Mouse (Mus musculus): Measurements from ENCODE around the gene Nemf. TPM values are rescaled to one million over a fixed set of nuclear protein-coding genes. Genes with fewer than 3 reads are reported as not detected.
"Not testable (repeated sequence)": the region's sequence is repeated elsewhere in the genome, so short reads cannot be mapped to it uniquely, and the experiment has no call there.

The Nemf gene
- total RNA-seq (2021): 39.1 and 45.4 TPM in 2 replicates
- long read RNA-seq, experiment 1, full-length matches to known transcripts: 24 of 37 reads
- long read RNA-seq, experiment 1, partial matches to known transcripts: 6 of 37 reads
- long read RNA-seq, experiment 1, other reads (novel, unspliced or antisense): 7 of 37 reads
- long read RNA-seq, experiment 2, full-length matches to known transcripts: 19 of 26 reads
- long read RNA-seq, experiment 2, partial matches to known transcripts: 0 of 26 reads
- long read RNA-seq, experiment 2, other reads (novel, unspliced or antisense): 7 of 26 reads

- peak; percentile 91 for DNase-seq
These were observed at the start of gene Nemf for GRCm38 (mm10) chr12:69356546-69357299. Gene Nemf (minus strand): TSS chr12:69357165.

GRCm38 (mm10) chr12:69402594-69403167, 45.7 kb upstream of the Nemf start:
- DNase-seq: no peak

DNA sequence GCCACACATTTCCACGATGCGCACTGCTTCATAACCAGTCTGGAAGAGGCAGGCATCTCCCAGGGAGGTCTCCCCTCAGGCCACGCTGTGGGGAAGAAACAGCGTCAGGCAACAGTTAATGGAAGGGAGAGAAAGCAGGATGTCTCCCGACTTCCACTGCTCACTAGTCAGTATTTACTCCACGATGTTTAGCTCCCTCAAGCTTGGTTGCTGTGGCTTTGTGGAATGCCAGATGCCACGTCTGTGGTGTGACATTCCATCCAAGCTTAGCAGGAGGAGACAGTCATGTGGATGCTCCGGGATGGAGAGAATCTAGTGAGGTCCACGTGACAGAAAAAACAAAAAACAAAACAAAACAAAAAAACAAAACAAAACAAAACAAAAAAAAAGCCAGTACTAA, 45.1 kb upstream of the Nemf start:
- no peak for DNase-seq

DNA sequence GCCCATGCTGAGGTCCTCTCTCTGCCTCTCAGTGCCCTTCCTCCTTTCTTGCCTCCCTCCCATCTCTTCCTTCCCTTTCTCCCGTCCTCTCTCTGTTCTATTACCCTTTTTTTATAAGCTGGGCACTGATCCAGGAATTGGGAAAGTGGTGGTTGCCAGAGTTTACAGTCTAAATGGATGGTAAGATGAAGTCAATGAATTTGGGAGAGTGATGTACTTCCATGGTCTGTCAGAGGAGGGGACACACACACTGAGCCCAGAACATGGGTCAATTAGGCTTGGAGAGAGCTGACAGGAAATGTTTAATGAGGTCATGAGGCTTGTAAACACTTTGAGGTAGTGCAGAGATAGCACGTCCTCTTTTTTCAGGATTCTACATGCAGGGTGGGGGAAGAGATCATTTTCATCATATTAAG, 43.9 kb upstream of the Nemf start:
- DNase-seq: no peak

DNA sequence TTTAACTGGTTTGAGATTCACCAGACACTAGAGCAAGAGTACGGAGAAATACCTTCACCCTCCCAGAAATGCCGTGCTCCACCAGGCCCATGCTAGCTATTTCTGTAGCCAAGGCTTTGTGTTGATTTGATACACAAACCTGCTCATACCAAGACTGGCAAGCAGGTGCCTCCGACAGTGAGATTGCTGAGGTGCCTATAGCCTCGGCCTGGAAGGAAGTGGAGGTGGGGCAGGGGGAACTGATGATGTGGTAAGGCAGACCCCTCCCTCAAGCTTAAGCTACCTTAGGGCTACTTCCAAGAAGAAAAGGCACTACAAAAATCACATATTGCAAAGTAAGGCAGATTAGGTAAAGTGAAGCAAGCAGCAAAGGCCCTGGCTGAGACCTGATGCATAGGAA, 43.4 kb upstream of the Nemf start:
- no peak for DNase-seq

DNA sequence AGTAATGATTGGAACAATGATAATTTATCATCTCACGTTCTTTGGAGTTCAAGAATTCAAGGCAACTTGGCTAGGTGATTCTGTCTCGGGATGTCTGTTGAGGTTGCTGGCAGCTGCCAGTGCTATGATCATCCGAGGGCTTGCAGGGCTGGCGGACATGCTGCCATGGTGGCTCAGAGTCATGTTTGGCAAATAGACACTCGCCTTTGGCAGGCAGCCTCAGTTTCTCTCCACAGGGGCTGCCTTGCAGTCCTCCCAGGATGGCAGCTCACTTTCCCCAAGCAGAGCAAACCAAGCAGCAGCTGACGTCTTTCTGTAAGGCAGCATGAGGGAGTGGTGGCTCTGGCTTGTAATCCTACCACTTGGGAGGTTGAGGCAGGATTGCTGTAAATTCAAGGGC, 37.5 kb upstream of the Nemf start:
- no peak for DNase-seq

DNA sequence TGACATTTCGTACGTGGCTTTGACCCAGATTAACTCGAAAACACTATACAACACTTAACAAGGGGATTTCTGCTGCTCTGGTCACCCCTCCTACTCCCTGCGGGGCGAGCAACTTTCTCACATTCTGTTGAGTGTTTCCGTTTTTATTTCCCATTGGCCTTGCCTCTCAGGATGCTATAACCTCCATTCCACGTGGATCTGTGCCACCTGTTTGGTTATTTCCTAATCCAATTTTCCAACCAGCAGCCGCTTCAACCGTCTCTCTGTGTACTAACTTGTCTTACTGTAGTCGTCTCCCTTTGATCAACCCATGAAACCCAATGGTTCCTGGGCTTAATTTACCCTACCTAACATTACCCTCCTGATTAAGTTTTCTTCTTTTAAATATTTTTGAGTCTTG, 36.1 kb upstream of the Nemf start:
- DNase-seq: no peak

- DNase-seq: peak; percentile 25
These were observed 33.2 kb upstream of the Nemf start for GRCm38 (mm10) chr12:69390000-69390698.

DNA sequence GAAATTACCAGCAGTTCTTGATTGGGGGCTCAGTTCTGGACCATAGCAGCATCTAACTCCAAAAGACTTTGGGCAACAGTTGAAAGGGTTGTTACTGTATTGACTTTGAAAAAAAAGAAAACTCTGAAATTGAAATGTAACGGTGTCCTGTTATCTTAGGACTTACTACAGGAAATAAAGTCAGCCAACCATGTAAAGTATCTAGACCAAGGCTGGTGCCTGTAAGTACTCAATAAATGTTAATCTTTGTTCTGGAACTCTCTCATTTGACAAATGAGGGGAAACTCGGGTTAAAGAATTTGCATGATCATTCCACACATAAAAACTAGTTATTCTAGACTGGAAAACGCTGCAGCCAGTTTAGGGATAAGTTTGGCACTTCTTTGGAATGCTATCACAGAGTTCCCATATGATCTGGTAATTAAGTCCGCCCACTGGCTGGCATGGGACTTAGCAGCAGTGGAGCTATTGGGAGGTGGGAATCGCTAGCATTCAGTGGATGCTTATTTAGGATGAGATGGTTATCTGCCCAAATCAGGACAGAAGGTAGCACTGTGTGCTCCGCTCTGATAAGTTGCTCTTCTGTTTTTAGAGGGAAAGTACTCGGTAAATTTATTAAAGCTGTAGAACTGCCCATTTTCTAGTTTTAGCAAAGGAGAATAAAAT, 32.4 kb upstream of the Nemf start:
- no peak for DNase-seq

DNA sequence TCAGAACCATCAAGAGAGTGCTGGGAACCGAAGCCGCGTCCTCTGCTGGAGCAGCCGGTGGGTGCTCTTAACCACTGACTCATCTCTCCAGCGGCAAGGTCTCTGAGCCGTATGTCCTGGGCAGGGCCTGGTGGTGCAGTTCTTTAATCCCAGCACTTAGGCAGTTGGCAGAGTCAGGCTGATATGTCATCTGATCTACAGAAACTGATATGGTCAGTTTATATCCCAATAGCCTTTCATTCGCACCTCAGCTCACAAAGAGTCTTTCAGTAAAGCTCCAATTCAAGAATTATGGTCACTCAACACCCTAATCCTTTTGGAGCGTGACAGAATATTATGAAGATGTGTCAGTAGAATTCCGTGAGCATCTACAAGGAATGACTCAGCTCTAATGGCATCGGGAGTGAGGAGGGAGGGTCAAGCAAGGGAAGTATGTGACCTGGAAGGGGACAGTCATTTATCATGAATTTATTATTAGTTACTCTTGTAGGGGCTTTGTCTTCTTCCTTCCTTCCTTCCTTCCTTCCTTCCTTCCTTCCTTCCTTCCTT, 31.4 kb upstream of the Nemf start:
- no peak for DNase-seq

DNA sequence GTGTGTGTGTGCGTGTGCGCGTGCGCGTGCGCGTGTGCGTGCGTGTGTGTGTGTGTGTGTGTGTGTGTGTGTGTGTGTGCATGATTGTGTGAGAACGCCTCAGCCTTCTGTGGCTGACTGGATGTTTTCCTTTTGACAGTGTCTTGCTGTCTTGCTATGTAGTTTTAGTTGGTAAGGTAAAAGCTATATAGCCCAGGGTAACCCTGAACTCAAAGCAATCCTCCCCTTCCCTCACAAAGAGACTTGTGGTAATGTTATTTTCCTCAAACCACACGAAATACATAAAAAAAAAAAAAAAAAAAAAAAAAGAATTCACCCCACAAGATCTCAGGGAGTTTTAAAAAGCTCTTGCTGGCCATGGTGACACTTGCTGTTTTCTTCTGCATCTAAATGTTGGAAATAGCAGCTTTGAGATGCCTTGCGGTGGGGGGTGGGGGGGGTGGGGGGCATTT, 29.3 kb upstream of the Nemf start:
- not testable (repeated sequence) for DNase-seq

DNA sequence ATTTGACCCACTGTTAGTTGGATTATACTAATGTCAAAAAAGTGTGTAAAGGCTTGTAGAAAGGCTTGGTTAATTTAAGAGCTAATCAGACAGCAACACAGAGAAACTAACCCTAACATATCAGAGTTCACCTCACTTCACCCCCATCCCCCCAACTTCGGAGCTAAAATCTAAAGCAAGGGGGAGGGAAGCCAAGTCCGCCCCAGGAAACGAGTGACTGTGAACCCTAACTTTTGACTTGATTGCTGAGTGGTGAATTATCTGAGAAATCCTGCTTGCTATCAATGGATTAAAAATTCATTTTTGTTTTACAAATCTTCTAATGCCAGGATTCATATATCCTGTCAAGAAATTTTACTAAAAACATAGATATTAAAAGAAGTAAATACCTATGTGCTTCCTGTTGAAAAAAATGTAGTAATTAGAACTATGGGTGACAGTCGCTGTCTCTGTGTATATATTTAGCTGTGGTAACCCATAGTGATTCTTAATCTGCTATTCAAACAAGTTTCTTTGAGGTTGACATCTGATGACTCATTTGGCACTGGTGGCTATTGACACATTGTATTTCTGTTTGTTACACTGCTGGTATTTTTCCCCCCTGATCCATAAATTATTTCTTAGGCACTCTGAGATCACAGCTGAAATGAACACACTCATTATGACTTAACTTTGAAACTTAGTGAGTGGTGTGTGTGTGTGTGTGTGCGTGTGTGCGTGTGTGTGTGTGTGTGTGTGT, 28.7 kb upstream of the Nemf start:
- DNase-seq: no peak

DNA sequence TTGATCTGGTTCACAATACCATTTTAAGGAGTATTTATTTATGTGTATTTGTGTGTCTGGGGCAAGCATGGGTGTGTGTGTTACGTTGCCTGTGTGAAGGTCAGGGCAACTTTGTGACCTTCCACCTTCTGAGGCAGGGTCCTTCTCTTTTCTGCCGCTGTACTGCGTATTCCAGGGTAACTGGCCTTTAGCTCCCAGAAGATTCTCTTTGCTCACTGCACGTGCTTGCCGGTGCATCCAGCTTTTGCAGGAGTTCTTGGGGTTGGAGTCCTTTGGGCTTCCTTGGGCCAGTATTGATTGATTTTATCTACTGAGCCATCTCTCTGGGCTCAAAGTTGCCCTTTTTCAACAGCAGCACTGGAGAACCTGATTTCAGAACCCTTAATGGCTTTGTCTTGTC, 27.6 kb upstream of the Nemf start:
- no peak for DNase-seq

- DNase-seq: no peak
These were observed 25.9 kb upstream of the Nemf start for GRCm38 (mm10) chr12:69382880-69383279.

- no peak for DNase-seq
These were observed 21.8 kb upstream of the Nemf start for GRCm38 (mm10) chr12:69378558-69379454.

- DNase-seq: not testable (repeated sequence)
These were observed 20.7 kb upstream of the Nemf start for GRCm38 (mm10) chr12:69377636-69378035.

DNA sequence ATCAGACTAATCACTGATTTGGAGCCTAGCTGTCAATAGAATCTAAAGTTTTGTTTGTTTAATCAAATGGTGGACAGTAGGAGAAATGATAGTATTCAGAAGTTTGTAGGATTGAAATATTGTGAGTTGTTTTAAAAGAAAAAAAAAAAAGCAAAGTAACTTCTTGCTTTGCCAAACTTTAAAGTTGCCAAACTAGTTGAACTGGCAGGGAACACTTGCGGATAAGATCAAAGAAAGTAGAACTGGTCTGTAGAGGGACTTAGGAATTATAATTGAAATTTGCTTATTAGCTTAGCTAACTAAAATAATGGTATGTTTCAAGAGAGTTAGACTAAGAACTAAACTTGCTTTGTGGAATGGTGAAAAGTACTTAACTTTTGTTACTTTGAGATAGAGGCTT, 20.2 kb upstream of the Nemf start:
- no peak for DNase-seq

DNA sequence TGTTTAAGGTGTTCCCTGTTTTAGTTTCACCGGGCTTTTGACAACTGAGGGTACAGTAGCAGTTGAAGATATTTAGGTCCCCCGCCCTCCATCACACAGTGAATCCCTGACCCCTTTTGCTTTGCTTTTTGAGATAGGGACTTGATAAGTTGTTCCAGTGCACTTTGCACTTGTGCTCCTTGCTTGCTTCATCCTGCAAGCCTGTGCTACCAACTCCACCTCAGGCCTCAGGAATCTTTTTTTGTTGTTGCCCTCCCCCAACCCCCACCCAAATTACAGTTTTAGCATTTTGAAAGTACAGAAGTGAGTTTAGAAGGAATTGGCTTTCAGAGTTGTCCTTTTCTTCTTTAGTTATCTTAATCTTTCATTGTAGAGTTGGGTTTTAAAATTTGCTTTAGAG, 19.2 kb upstream of the Nemf start:
- DNase-seq: no peak

DNA sequence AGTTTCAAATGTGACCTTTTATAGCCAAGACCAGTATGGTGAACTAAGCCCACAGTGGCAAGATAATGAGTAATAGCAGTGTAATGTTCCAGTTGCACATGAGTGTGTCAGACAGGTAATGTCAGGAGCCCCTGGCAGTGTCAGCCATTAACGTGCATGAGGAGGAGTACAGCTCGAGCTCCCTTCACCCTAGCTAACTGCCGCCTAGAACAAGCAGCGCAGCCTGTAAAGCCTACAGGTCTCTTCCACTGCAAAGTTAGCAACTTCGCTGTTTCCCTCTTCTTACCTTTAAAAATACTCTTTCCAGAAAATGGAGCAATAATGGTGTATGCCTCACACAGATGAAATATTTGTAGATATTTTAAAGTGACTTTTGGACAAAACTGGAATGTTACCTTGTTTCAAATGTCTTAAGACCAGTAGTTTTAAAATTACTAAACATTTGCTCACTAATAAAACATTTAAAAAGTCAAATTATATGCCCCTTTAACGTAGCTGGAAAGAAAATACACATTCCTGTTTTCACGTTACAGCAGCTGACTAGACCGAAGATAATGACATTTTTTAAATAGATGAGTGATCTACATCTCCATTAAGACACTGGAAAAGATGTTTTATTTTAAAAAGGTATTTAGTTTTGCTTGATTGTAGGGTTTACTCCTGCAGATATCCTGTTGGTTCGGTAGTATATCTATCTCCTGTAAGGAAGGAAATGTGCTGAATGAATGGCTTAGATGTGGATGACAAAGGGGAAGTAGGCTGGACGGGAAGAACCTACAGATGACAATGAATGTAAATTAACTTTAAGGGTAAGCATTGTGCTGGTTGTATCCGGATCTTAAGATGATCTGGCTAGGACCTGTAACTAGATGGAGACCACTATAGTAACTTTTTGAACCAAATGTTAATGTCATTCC, 17.1 kb upstream of the Nemf start:
- no peak for DNase-seq

Measured in adrenal gland, postnatal 14 days (tissue).